Mouse (Mus musculus): ENCODE measurements at regions not wholly inside any gene's neighbourhood (a gene's known extent, or its start where the extent isn't known, plus 50 kb on each side); places are given as distances from the start of the nearest gene placed in this dataset.

GRCm38 (mm10) chr10:44796205-44796604, 267.9 kb upstream of the Prdm1 start:
- no peak overlapping the region for H3K27ac ChIP-seq
- no peaks in the 10 kb centered on the region for H3K27me3 ChIP-seq
- no peak overlapping the region for H3K4me3 ChIP-seq
- no peaks in the 10 kb centered on the region for H3K36me3 ChIP-seq
- H3K4me2 ChIP-seq (replicated peaks) = no peak overlapping the region
- ATAC-seq (ENCODE audit: insufficient number of reproducible peaks, insufficient read depth, low FRiP score, low TSS enrichment) = no peak
- H3K9me3 ChIP-seq = no peaks in the 10 kb centered on the region
- no peak overlapping the region for H3K9ac ChIP-seq
- 72% methylated on average over 1 of the region's 1 CpGs for WGBS
- no peaks in the 10 kb centered on the region for H3K4me1 ChIP-seq

GRCm38 (mm10) chr10:44785386-44785785, 257.1 kb upstream of the Prdm1 start:
- no peak overlapping the region for H3K4me2 ChIP-seq (replicated peaks)
- no peak overlapping the region for H3K27ac ChIP-seq
- 20% methylated on average over 6 of the region's 6 CpGs for WGBS
- no peaks in the 10 kb centered on the region for H3K9me3 ChIP-seq
- H3K36me3 ChIP-seq = no peaks in the 10 kb centered on the region
- H3K4me1 ChIP-seq = no peaks in the 10 kb centered on the region
- no peak for ATAC-seq (ENCODE audit: insufficient number of reproducible peaks, insufficient read depth, low FRiP score, low TSS enrichment)
- no peaks in the 10 kb centered on the region for H3K27me3 ChIP-seq
- no peak overlapping the region for H3K4me3 ChIP-seq
- H3K9ac ChIP-seq = no peak overlapping the region

GRCm38 (mm10) chr10:44780381-44780958, 252.2 kb upstream of the Prdm1 start:
- WGBS = 81% methylated on average over 5 of the region's 5 CpGs
- H3K9ac ChIP-seq = no peak overlapping the region
- H3K27ac ChIP-seq = no peak overlapping the region
- H3K9me3 ChIP-seq = no peaks in the 10 kb centered on the region
- no peak for ATAC-seq (ENCODE audit: insufficient number of reproducible peaks, insufficient read depth, low FRiP score, low TSS enrichment)
- no peak overlapping the region for H3K4me3 ChIP-seq
- no peaks in the 10 kb centered on the region for H3K27me3 ChIP-seq
- no peak overlapping the region for H3K4me2 ChIP-seq (replicated peaks)
- H3K36me3 ChIP-seq = no peaks in the 10 kb centered on the region
- no peaks in the 10 kb centered on the region for H3K4me1 ChIP-seq

GRCm38 (mm10) chr10:44779568-44780207, 251.4 kb upstream of the Prdm1 start:
- H3K9me3 ChIP-seq = no peaks in the 10 kb centered on the region
- H3K4me1 ChIP-seq = no peaks in the 10 kb centered on the region
- no peak overlapping the region for H3K4me2 ChIP-seq (replicated peaks)
- no peaks in the 10 kb centered on the region for H3K36me3 ChIP-seq
- no peak overlapping the region for H3K27ac ChIP-seq
- H3K9ac ChIP-seq = no peak overlapping the region
- no peak overlapping the region for H3K4me3 ChIP-seq
- H3K27me3 ChIP-seq = no peaks in the 10 kb centered on the region
- 72% methylated on average over 8 of the region's 8 CpGs for WGBS
- ATAC-seq (ENCODE audit: insufficient number of reproducible peaks, insufficient read depth, low FRiP score, low TSS enrichment) = no peak

GRCm38 (mm10) chr10:44777214-44777613, 248.9 kb upstream of the Prdm1 start:
- no peaks in the 10 kb centered on the region for H3K9me3 ChIP-seq
- H3K27me3 ChIP-seq = no peaks in the 10 kb centered on the region
- no peak for ATAC-seq (ENCODE audit: insufficient number of reproducible peaks, insufficient read depth, low FRiP score, low TSS enrichment)
- H3K4me3 ChIP-seq = no peak overlapping the region
- H3K27ac ChIP-seq = no peak overlapping the region
- H3K36me3 ChIP-seq = no peaks in the 10 kb centered on the region
- WGBS = 90% methylated on average over 2 of the region's 2 CpGs
- no peak overlapping the region for H3K9ac ChIP-seq
- no peaks in the 10 kb centered on the region for H3K4me1 ChIP-seq
- no peak overlapping the region for H3K4me2 ChIP-seq (replicated peaks)

- no peak overlapping the region for H3K9ac ChIP-seq
- 67% methylated on average over 2 of the region's 2 CpGs for WGBS
- ATAC-seq (ENCODE audit: insufficient number of reproducible peaks, insufficient read depth, low FRiP score, low TSS enrichment) = no peak
Observed at GRCm38 (mm10) chr10:44776175-44776574, 247.9 kb upstream of the Prdm1 start.

GRCm38 (mm10) chr10:44765527-44765926, 237.2 kb upstream of the Prdm1 start:
- Histone ChIP-seq H3K4me3 (no peak overlapping the region), H3K36me3 (no peaks in the 10 kb centered on the region), H3K4me1 (no peaks in the 10 kb centered on the region), H3K27me3 (no peaks in the 10 kb centered on the region), H3K4me2 (replicated peaks) (no peak overlapping the region), H3K9me3 (no peaks in the 10 kb centered on the region), H3K9ac (no peak overlapping the region), H3K27ac (no peak overlapping the region)
- ATAC-seq (ENCODE audit: insufficient number of reproducible peaks, insufficient read depth, low FRiP score, low TSS enrichment) = no peak
- WGBS = 72% methylated on average over 3 of the region's 3 CpGs

More at GRCm38 (mm10) chr10:44776175-44776574, 247.9 kb upstream of the Prdm1 start:
- Histone ChIP-seq H3K4me3 (no peak overlapping the region), H3K27ac (no peak overlapping the region), H3K4me1 (no peaks in the 10 kb centered on the region), H3K27me3 (no peaks in the 10 kb centered on the region), H3K9me3 (no peaks in the 10 kb centered on the region), H3K4me2 (replicated peaks) (no peak overlapping the region), H3K36me3 (no peaks in the 10 kb centered on the region)

- no peak overlapping the region for H3K4me3 ChIP-seq
- H3K9me3 ChIP-seq = no peaks in the 10 kb centered on the region
- 12% methylated on average over 3 of the region's 3 CpGs for WGBS
- H3K9ac ChIP-seq = no peak overlapping the region
- H3K4me2 ChIP-seq (replicated peaks) = no peak overlapping the region
- H3K27ac ChIP-seq = no peak overlapping the region
- H3K36me3 ChIP-seq = no peaks in the 10 kb centered on the region
- no peaks in the 10 kb centered on the region for H3K27me3 ChIP-seq
- ATAC-seq (ENCODE audit: insufficient number of reproducible peaks, insufficient read depth, low FRiP score, low TSS enrichment) = no peak
- no peaks in the 10 kb centered on the region for H3K4me1 ChIP-seq
Observed at GRCm38 (mm10) chr10:44763102-44763501, 234.8 kb upstream of the Prdm1 start.

- Histone ChIP-seq H3K4me1 (no peaks in the 10 kb centered on the region), H3K4me3 (no peak overlapping the region), H3K36me3 (no peaks in the 10 kb centered on the region), H3K9ac (no peak overlapping the region), H3K9me3 (no peaks in the 10 kb centered on the region), H3K27me3 (no peaks in the 10 kb centered on the region), H3K27ac (no peak overlapping the region), H3K4me2 (replicated peaks) (no peak overlapping the region)
- no peak for ATAC-seq (ENCODE audit: insufficient number of reproducible peaks, insufficient read depth, low FRiP score, low TSS enrichment)
- 79% methylated on average over 4 of the region's 4 CpGs for WGBS
Observed at GRCm38 (mm10) chr10:44762068-44762467, 233.8 kb upstream of the Prdm1 start.

GRCm38 (mm10) chr10:44761324-44761723, 233.0 kb upstream of the Prdm1 start:
- no peak overlapping the region for H3K4me3 ChIP-seq
- no peaks in the 10 kb centered on the region for H3K36me3 ChIP-seq
- H3K4me2 ChIP-seq (replicated peaks) = no peak overlapping the region
- H3K9me3 ChIP-seq = no peaks in the 10 kb centered on the region
- ATAC-seq (ENCODE audit: insufficient number of reproducible peaks, insufficient read depth, low FRiP score, low TSS enrichment) = no peak
- 66% methylated on average over 4 of the region's 4 CpGs for WGBS
- no peaks in the 10 kb centered on the region for H3K27me3 ChIP-seq
- no peaks in the 10 kb centered on the region for H3K4me1 ChIP-seq
- H3K9ac ChIP-seq = no peak overlapping the region
- no peak overlapping the region for H3K27ac ChIP-seq

- 78% methylated on average over 6 of the region's 6 CpGs for WGBS
- no peaks in the 10 kb centered on the region for H3K9me3 ChIP-seq
- no peaks in the 10 kb centered on the region for H3K27me3 ChIP-seq
- H3K4me2 ChIP-seq (replicated peaks) = no peak overlapping the region
- H3K27ac ChIP-seq = no peak overlapping the region
- H3K4me1 ChIP-seq = no peaks in the 10 kb centered on the region
- no peak overlapping the region for H3K4me3 ChIP-seq
- H3K36me3 ChIP-seq = no peaks in the 10 kb centered on the region
- no peak for ATAC-seq (ENCODE audit: insufficient number of reproducible peaks, insufficient read depth, low FRiP score, low TSS enrichment)
- H3K9ac ChIP-seq = no peak overlapping the region
Observed at GRCm38 (mm10) chr10:44755355-44755957, 227.2 kb upstream of the Prdm1 start.

GRCm38 (mm10) chr10:44754930-44755329, 226.6 kb upstream of the Prdm1 start:
- ATAC-seq (ENCODE audit: insufficient number of reproducible peaks, insufficient read depth, low FRiP score, low TSS enrichment) = no peak
- H3K36me3 ChIP-seq = no peaks in the 10 kb centered on the region

More at GRCm38 (mm10) chr10:44754930-44755329, 226.6 kb upstream of the Prdm1 start:
- Histone ChIP-seq H3K27ac (no peak overlapping the region), H3K4me3 (no peak overlapping the region), H3K9ac (no peak overlapping the region), H3K27me3 (no peaks in the 10 kb centered on the region), H3K4me1 (no peaks in the 10 kb centered on the region), H3K4me2 (replicated peaks) (no peak overlapping the region), H3K9me3 (no peaks in the 10 kb centered on the region)
- 67% methylated on average over 4 of the region's 4 CpGs for WGBS
